Mouse (Mus musculus): Measurements from ENCODE around the gene Csrp2. TPM values are rescaled to one million over a fixed set of nuclear protein-coding genes. Genes with fewer than 3 reads are reported as not detected.

Csrp2 gene
- polyA plus RNA-seq, 1 experiment: 26.2 TPM

GRCm38 (mm10) chr10:110971044-110971443 lies 51.5 kb downstream of the Csrp2 start:
- DNase-seq (ENCODE audit: low read depth): no peak

- DNase-seq (ENCODE audit: low read depth): no peak
Observed at GRCm38 (mm10) chr10:110971483-110971882, 51.9 kb downstream of the Csrp2 start.

GRCm38 (mm10) chr10:110971998-110972397 lies 52.4 kb downstream of the Csrp2 start:
- DNase-seq (ENCODE audit: low read depth): no peak

- no peak for DNase-seq (ENCODE audit: low read depth)
Observed at GRCm38 (mm10) chr10:110974463-110974862, 54.9 kb downstream of the Csrp2 start.

- no peak for DNase-seq (ENCODE audit: low read depth)
Observed at GRCm38 (mm10) chr10:110974885-110975284, 55.3 kb downstream of the Csrp2 start.

- no peak for DNase-seq (ENCODE audit: low read depth)
Observed at GRCm38 (mm10) chr10:110976046-110976445, 56.5 kb downstream of the Csrp2 start.

- DNase-seq (ENCODE audit: low read depth): no peak
Observed at GRCm38 (mm10) chr10:110977379-110977778, 57.8 kb downstream of the Csrp2 start.

- no peak for DNase-seq (ENCODE audit: low read depth)
Observed at GRCm38 (mm10) chr10:110979431-110979830, 59.8 kb downstream of the Csrp2 start.

- DNase-seq (ENCODE audit: low read depth): no peak
Observed at GRCm38 (mm10) chr10:110980441-110980840, 60.9 kb downstream of the Csrp2 start.

GRCm38 (mm10) chr10:110982771-110983170 lies 63.2 kb downstream of the Csrp2 start:
- no peak for DNase-seq (ENCODE audit: low read depth)

GRCm38 (mm10) chr10:110986682-110987081 lies 67.1 kb downstream of the Csrp2 start:
- no peak for DNase-seq (ENCODE audit: low read depth)

Other genes with a start within 250 kb of the Csrp2 start
- 0.32 and 0.36 TPM in 2 replicates for gene E2f7, start 174.3 kb upstream of the Csrp2 start, polyA plus RNA-seq (2012; rRNA removed)
- gene Zdhhc17, start 90.4 kb downstream of the Csrp2 start, polyA plus RNA-seq (2012; rRNA removed): 16.2 and 17.0 TPM in 2 replicates
- gene Osbpl8, start 245.0 kb downstream of the Csrp2 start, polyA plus RNA-seq (2012; rRNA removed): 8.0 and 8.5 TPM in 2 replicates